Mouse (Mus musculus) ES-E14 (cell line): ENCODE data around the gene Hnf4a.

Experiments
- CHD2 ChIP-seq: IDR thresholded peaks from 2 replicates; pipeline ENCODE4 v1.6.1; 2014; ENCODE audit warnings: mild to moderate bottlenecking, low read depth, low read length, inconsistent platforms
- MAFK ChIP-seq: IDR thresholded peaks from 2 replicates; pipeline ENCODE4 v1.6.1; 2014; ENCODE audit warnings: mild to moderate bottlenecking, low read depth, low read length, inconsistent platforms; ENCODE audit not compliant: insufficient read depth

DNA sequence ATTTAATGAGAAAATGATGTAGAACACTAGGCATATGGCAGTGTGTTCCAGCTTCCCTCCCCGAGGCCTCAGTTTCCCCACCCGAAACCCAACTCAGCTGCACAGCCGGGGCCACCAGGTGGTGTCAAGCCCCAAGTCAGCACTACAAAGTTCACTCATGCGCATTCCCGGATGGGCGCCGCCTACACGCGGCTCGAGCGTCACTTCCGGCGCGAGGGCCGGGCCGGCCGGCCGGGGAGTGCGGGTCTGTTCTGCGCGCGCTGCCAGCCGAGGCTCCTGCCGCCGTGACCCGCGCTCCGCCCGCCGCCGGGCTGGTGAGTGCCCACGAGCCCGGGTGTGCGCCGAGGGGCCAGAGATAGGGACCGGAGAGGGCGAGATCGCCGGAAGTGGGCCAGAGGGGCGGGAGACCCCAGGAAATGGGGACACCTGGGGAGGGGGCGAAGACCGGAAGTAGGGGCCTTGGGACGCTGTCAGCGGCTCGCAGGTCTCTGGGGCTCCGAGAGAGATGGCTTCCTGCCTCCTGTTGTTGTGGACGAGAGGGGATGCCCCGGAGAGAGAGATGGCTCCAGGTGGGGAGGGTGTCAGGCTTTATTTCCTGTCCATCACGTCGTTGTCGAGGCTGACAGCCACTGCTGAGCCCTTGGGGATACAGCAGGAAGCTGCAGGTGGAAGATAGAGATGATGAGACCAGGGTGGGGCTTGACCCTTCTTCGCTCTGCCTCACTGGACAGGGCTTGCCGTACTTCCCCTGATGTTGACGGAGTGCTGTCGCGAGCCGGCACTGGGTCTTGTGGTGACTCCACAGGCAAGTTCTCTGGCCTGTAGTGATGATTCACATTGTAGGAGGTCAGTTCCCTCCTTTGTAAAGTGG, 95.7 kb downstream of the Hnf4a start, which contains the start of gene Ttpal:
- TF ChIP-seq MAFK (no peak), CHD2 (no peak)
